9 mouse cellular contexts compared by ENCODE assay signal in genomic region chr8:92363217-92364147, GRCm38 (mm10). TPM values are rescaled to one million over a fixed set of nuclear protein-coding genes. Genes with fewer than 3 reads are reported as not detected.
DNase-seq lines count a peak whose midpoint lies in the region; ATAC-seq and TF ChIP-seq lines count a peak whose summit lies in the region.
"Had no signal": no experiment of that assay in that cellular context is flagged by ENCODE, and none has a peak within 500 bp of the region (broad histone marks: within the 10 kb centered on the region; RNA-seq: fewer than 3 reads in every experiment).

No protein-coding gene starts in this region.

- H3K4me1 ChIP-seq in thymus, adult 2 months (replicated peaks; ENCODE audit: control insufficient read depth, insufficient read depth, low read length) = 0 out of 2 replicates have a peak, but pooled peaks cover 2% of the 10 kb centered on the region
- peaks cover 1% of the 10 kb centered on the region; the same call in 1 of the 2 replicates for H3K4me1 ChIP-seq in kidney, postnatal 0 days (replicated peaks; ENCODE audit: insufficient read depth, low read length)
- H3K4me1 ChIP-seq in neural tube, embryonic 15.5 days = peaks cover 44% of the 10 kb centered on the region

- no peaks in the 10 kb centered on the region for H3K36me3 ChIP-seq in thymus, adult 2 months (ENCODE audit: control insufficient read depth, insufficient read depth, low read length)
- H3K36me3 ChIP-seq in kidney, postnatal 0 days (ENCODE audit: insufficient read depth, low read length) = no peaks in the 10 kb centered on the region
- H3K36me3 ChIP-seq in neural tube, embryonic 15.5 days = no peaks in the 10 kb centered on the region

- H3K4me2 ChIP-seq in kidney, postnatal 0 days (ENCODE audit: low read length) = peak overlapping the region; percentile 32
- peak overlapping the region; percentile 29 for H3K4me2 ChIP-seq in neural tube, embryonic 15.5 days

- DNase-seq in cerebellum, adult 11-12 months = peak; percentile 36
- no peak for DNase-seq in cerebellum, adult 8-10 months
- DNase-seq in thymus, postnatal 4 days = peak; percentile 17
- no peak for DNase-seq in thymus, adult 2 months
- DNase-seq in kidney, postnatal 0 days (ENCODE audit: low spot score) = no peak
- DNase-seq in adrenal gland, adult 8-10 months = no peak

- ATAC-seq in kidney, postnatal 0 days (replicated peaks; ENCODE audit: low FRiP score, low read depth) = no peak
- no peak for ATAC-seq in neural tube, embryonic 15.5 days (ENCODE audit: low FRiP score)
- no peak for ATAC-seq in erythroblast, adult 5-6 weeks (replicated peaks; ENCODE audit: low FRiP score, poor library complexity, severe bottlenecking)

- WGBS in thymus, adult 2 months = 5% methylated on average over 45 of the region's 45 CpGs
- 5% methylated on average over 45 of the region's 45 CpGs for WGBS in kidney, postnatal 0 days
- 2% methylated on average over 45 of the region's 45 CpGs for WGBS in neural tube, embryonic 15.5 days

- H3K9me3 ChIP-seq in kidney, postnatal 0 days (replicated peaks; ENCODE audit: low read length) = no peaks in the 10 kb centered on the region
- H3K9me3 ChIP-seq in neural tube, embryonic 15.5 days (replicated peaks) = no peaks in the 10 kb centered on the region

- no peak overlapping the region for H3K27ac ChIP-seq in thymus, adult 2 months (ENCODE audit: control insufficient read depth, insufficient read depth, low read length)
- H3K27ac ChIP-seq in kidney, postnatal 0 days = no peak overlapping the region
- H3K27ac ChIP-seq in neural tube, embryonic 15.5 days (replicated peaks) = no peak overlapping the region; the same call in 1 of the 2 replicates

- peaks cover 43% of the 10 kb centered on the region for H3K27me3 ChIP-seq in thymus, adult 2 months (ENCODE audit: control insufficient read depth, insufficient read depth, low read length)
- peaks cover 76% of the 10 kb centered on the region for H3K27me3 ChIP-seq in kidney, postnatal 0 days (ENCODE audit: insufficient read depth, low read length)
- H3K27me3 ChIP-seq in neural tube, embryonic 15.5 days (replicated peaks) = peaks cover 59% of the 10 kb centered on the region

- TF ChIP-seq CTCF in thymus, adult 2 months (IDR thresholded peaks at IDR 0.05; ENCODE audit: borderline replicate concordance, control insufficient read depth, extremely low read depth, insufficient read depth, low read length, poor library complexity) = no peak
- TF ChIP-seq CTCF in kidney, postnatal 0 days (IDR thresholded peaks at IDR 0.05; ENCODE audit: low read depth) = no peak

- no peak for TF ChIP-seq POLR2A in thymus, adult 2 months (IDR thresholded peaks at IDR 0.05; ENCODE audit: control insufficient read depth, extremely low read depth, insufficient read depth, low read length, poor library complexity)

- H3K9ac ChIP-seq in kidney, postnatal 0 days (ENCODE audit: low read depth, low read length) = no peak overlapping the region
- H3K9ac ChIP-seq in neural tube, embryonic 15.5 days (replicated peaks) = no peak overlapping the region

- no peak overlapping the region for H3K4me3 ChIP-seq in thymus, adult 2 months (ENCODE audit: control insufficient read depth, insufficient read depth, low read length)
- peak overlapping the region; percentile 7; the same call in 1 of the 2 replicates for H3K4me3 ChIP-seq in kidney, postnatal 0 days (replicated peaks; ENCODE audit: low read depth, low read length)
- peak overlapping the region; percentile 14 for H3K4me3 ChIP-seq in neural tube, embryonic 15.5 days (replicated peaks)

RNA-seq across cellular contexts. Expression of gene Irx5, which starts 6.1 kb away (rescaled TPM):
- 0.18 and 0.53 TPM in 2 replicates for polyA plus RNA-seq in thymus, adult 2 months (2012; rRNA removed)
- polyA plus RNA-seq in kidney, postnatal 0 days (2015; fragmentation: Nextera tagmentation; extraction: Ambion mirVana) = 3.0 and 3.9 TPM in 2 replicates
- polyA plus RNA-seq in neural tube, embryonic 15.5 days (2015; fragmentation: Nextera tagmentation; extraction: Ambion mirVana) = 4.8 and 6.2 TPM in 2 replicates
- not detected in 2 replicates for total RNA-seq in erythroblast, adult 5-6 weeks (2015; ENCODE audit: low replicate concordance)
- total RNA-seq in erythroblast, adult 5-6 weeks (2017; ENCODE audit: low replicate concordance) = not detected in 2 replicates
- 1 to 10 TPM; 2.0 to 2.4 (median 2.3) TPM for total RNA-seq in adrenal gland, adult 8-10 months (2022)
- total RNA-seq: left cerebral cortex, postnatal 14 days had no signal

Comparison
In these comparisons a context has a peak if more than half of its experiments do, and no peak if none do; other contexts are left out.
1. DNase-seq: peak in cerebellum, adult 11-12 months (single experiment) and thymus, postnatal 4 days (single experiment); none in cerebellum, adult 8-10 months (single experiment), thymus, adult 2 months (single experiment), kidney, postnatal 0 days (single experiment) and adrenal gland, adult 8-10 months (single experiment).